Mouse (Mus musculus) kidney, embryonic 16.5 days (tissue): Measurements from ENCODE around the gene Adamts8. TPM values are rescaled to one million over a fixed set of nuclear protein-coding genes. Genes with fewer than 3 reads are reported as not detected.

Source experiments
- ATAC-seq: fragments of 200-750 bp; cut with Nextera tagmentation; 2 replicates; pipeline ENCODE4 v1.8.0; 2017; ENCODE audit warnings: moderate TSS enrichment; ENCODE audit not compliant: low FRiP score, low TSS enrichment
- H3K27ac ChIP-seq: fragments of 300-500 bp; sonication (generic); 2 replicates; pipeline ENCODE4 v1.5.1; 2014; ENCODE audit warnings: low read length
- H3K27me3 ChIP-seq: fragments of 300-500 bp; sonication (generic); 2 replicates; pipeline ENCODE4 v1.6.1; 2014; ENCODE audit warnings: low read length, control low read depth, mixed read lengths; ENCODE audit not compliant: insufficient read depth
- H3K36me3 ChIP-seq: fragments of 300-500 bp; sonication (generic); 2 replicates; pipeline ENCODE4 v1.6.1; 2014; ENCODE audit warnings: low read length, control low read depth, mixed read lengths; ENCODE audit not compliant: insufficient read depth
- H3K4me1 ChIP-seq: fragments of 300-500 bp; sonication (generic); 2 replicates; pipeline ENCODE4 v1.6.1; 2014; ENCODE audit warnings: low read length, control low read depth, mixed read lengths; ENCODE audit not compliant: insufficient read depth
- H3K4me2 ChIP-seq: fragments of 300-500 bp; sonication (generic); replicated peaks from 2 replicates; pipeline ENCODE4 v1.6.1; 2014; ENCODE audit warnings: low read depth, low read length
- H3K4me3 ChIP-seq: fragments of 300-500 bp; sonication (generic); 2 replicates; pipeline ENCODE4 v1.5.1; 2014; ENCODE audit warnings: mild to moderate bottlenecking, low read length
- H3K9ac ChIP-seq: fragments of 300-500 bp; sonication (generic); replicated peaks from 2 replicates; pipeline ENCODE4 v1.6.1; 2014; ENCODE audit warnings: low read length
- H3K9me3 ChIP-seq: fragments of 300-500 bp; sonication (generic); 2 replicates; pipeline ENCODE4 v1.6.1; 2016; ENCODE audit warnings: low read length, control low read depth
- WGBS: fragments of 180-500 bp; shearing (Covaris S2); extraction: QIAGEN DNeasy Blood & Tissue Kit; methylation state at CpG from one replicate; pipeline ENCODE4 v1.1.7; 2014; 5-methylcytosine and 5-hydroxymethylcytosine counted together
- polyA plus RNA-seq: library from polyadenylated mRNA; unstranded; fragments of >200 nt; fragmentation: Nextera tagmentation; extraction: Ambion mirVana; gene quantifications from 2 replicates; pipeline ENCODE4 v1.2.1, GENCODE M21; 2015

The Adamts8 gene
- polyA plus RNA-seq, 1 experiment from 2014 or later = 0.76 TPM

GRCm38 (mm10) chr9:30908296-30908690, 34.1 kb upstream of the Adamts8 start:
- Histone ChIP-seq H3K27ac (no peak overlapping the region), H3K27me3 (no peaks in the 10 kb centered on the region), H3K4me2 (no peak overlapping the region), H3K9ac (no peak overlapping the region), H3K4me1 (no peaks in the 10 kb centered on the region), H3K9me3 (no peaks in the 10 kb centered on the region), H3K4me3 (no peak overlapping the region), H3K36me3 (peaks cover 2% of the 10 kb centered on the region; the same call in 1 of the 2 replicates)
- 79% methylated on average over 5 of the region's 5 CpGs for WGBS
- no peak for ATAC-seq

DNA sequence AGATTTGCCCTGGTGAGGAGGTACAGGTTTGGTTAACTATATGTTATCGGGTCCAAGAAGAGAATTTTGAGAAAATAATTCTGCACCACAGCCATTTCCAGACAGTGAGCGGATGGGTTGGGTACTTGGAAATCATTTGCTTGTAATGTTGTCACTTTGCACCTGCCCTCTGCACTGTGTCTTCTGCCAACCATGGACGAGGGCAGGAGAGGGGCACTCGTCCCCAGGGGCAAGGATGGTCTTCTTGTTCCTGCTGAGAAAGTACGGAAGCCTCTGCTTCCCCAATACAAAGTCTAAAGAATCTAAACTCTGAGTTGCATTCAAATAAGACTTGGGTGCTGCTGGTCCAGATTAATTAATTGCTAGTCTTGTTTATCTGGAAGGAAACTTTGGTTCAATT, 33.4 kb upstream of the Adamts8 start:
- Histone ChIP-seq H3K27ac (no peak overlapping the region), H3K4me2 (no peak overlapping the region), H3K9me3 (no peaks in the 10 kb centered on the region), H3K4me3 (no peak overlapping the region), H3K36me3 (peaks cover 2% of the 10 kb centered on the region; the same call in 1 of the 2 replicates), H3K4me1 (no peaks in the 10 kb centered on the region), H3K27me3 (no peaks in the 10 kb centered on the region), H3K9ac (no peak overlapping the region)
- no peak for ATAC-seq
- 79% methylated on average over 5 of the region's 5 CpGs for WGBS

GRCm38 (mm10) chr9:30910491-30910890, 31.9 kb upstream of the Adamts8 start:
- no peaks in the 10 kb centered on the region for H3K9me3 ChIP-seq
- H3K36me3 ChIP-seq = peaks cover 2% of the 10 kb centered on the region; the same call in 1 of the 2 replicates
- no peak overlapping the region for H3K4me3 ChIP-seq
- ATAC-seq = no peak
- no peak overlapping the region for H3K4me2 ChIP-seq
- 80% methylated on average over 5 of the region's 5 CpGs for WGBS
- no peak overlapping the region for H3K27ac ChIP-seq
- H3K27me3 ChIP-seq = no peaks in the 10 kb centered on the region
- H3K9ac ChIP-seq = no peak overlapping the region
- H3K4me1 ChIP-seq = no peaks in the 10 kb centered on the region

DNA sequence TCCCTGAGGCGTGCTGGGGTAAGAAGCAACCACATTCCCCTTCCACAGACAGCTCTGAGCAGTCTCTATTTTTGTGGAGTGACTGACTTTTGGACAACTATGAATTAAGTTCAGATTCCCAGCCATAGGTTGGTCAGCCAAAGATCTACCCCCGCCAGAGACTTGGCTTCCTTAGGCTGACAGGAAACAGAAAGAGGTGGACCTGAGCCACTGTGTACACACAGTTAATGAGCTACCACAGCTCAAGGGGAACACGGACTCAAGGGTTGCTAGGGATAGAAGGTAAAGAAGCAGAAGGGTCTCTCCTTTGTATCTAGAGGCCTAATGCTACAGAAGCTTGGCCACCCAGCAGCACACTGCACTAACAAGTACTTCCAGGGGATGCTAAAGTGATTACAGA, 30.2 kb upstream of the Adamts8 start:
- Histone ChIP-seq H3K27ac (peak overlapping the region; percentile 27; the same call in 1 of the 2 replicates), H3K27me3 (no peaks in the 10 kb centered on the region), H3K9ac (no peak overlapping the region), H3K4me3 (no peak overlapping the region), H3K4me1 (no peaks in the 10 kb centered on the region), H3K4me2 (no peak overlapping the region), H3K9me3 (no peaks in the 10 kb centered on the region), H3K36me3 (peaks cover 2% of the 10 kb centered on the region; the same call in 1 of the 2 replicates)
- WGBS = 65% methylated on average over 3 of the region's 3 CpGs
- no peak for ATAC-seq

DNA sequence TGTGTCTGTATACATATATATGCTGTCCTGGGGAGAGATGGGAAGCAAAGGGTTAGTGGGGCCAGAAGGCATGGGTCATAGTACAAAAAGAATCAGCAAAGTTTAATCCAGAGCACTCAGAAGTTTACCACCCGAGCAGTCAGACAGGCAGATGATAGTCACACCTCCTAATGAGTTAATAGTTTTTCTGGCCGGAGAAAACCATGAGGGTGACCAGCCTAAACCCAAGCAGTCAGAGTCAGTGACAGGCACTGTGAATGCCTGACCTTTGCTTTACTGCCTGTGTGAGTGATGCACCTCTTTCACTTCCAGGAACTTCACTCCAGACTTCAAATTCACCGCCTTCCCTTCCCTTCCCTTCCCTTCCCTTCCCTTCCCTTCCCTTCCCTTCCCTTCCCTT, 28.9 kb upstream of the Adamts8 start:
- H3K9ac ChIP-seq = no peak overlapping the region

GRCm38 (mm10) chr9:30914241-30914640, 28.1 kb upstream of the Adamts8 start:
- Histone ChIP-seq H3K27ac (peak overlapping the region; percentile 17; the same call in 1 of the 2 replicates), H3K4me2 (no peak overlapping the region), H3K4me1 (no peaks in the 10 kb centered on the region), H3K36me3 (no peaks in the 10 kb centered on the region), H3K9ac (no peak overlapping the region), H3K27me3 (no peaks in the 10 kb centered on the region), H3K4me3 (no peak overlapping the region), H3K9me3 (no peaks in the 10 kb centered on the region)
- 69% methylated on average over 2 of the region's 2 CpGs for WGBS
- no peak for ATAC-seq

More for the DNA sequence above, 28.9 kb upstream of the Adamts8 start:
- H3K27me3 ChIP-seq = no peaks in the 10 kb centered on the region
- H3K4me1 ChIP-seq = no peaks in the 10 kb centered on the region
- WGBS = 44% methylated on average over 3 of the region's 3 CpGs
- H3K27ac ChIP-seq = no peak overlapping the region
- H3K9me3 ChIP-seq = no peaks in the 10 kb centered on the region
- no peak overlapping the region for H3K4me3 ChIP-seq
- H3K36me3 ChIP-seq = no peaks in the 10 kb centered on the region
- no peak overlapping the region for H3K4me2 ChIP-seq
- peak; percentile 73 for ATAC-seq

GRCm38 (mm10) chr9:30916266-30916968, 25.9 kb upstream of the Adamts8 start:
- 81% methylated on average over 6 of the region's 6 CpGs for WGBS
- no peak overlapping the region for H3K4me2 ChIP-seq
- no peak overlapping the region for H3K4me3 ChIP-seq
- peak overlapping the region; percentile 23; the same call in 1 of the 2 replicates for H3K27ac ChIP-seq
- peaks cover 13% of the 10 kb centered on the region; the same call in 1 of the 2 replicates for H3K27me3 ChIP-seq
- H3K9ac ChIP-seq = no peak overlapping the region
- no peaks in the 10 kb centered on the region for H3K9me3 ChIP-seq
- no peaks in the 10 kb centered on the region for H3K36me3 ChIP-seq
- ATAC-seq = no peak
- H3K4me1 ChIP-seq = peaks cover 10% of the 10 kb centered on the region; the same call in 1 of the 2 replicates

DNA sequence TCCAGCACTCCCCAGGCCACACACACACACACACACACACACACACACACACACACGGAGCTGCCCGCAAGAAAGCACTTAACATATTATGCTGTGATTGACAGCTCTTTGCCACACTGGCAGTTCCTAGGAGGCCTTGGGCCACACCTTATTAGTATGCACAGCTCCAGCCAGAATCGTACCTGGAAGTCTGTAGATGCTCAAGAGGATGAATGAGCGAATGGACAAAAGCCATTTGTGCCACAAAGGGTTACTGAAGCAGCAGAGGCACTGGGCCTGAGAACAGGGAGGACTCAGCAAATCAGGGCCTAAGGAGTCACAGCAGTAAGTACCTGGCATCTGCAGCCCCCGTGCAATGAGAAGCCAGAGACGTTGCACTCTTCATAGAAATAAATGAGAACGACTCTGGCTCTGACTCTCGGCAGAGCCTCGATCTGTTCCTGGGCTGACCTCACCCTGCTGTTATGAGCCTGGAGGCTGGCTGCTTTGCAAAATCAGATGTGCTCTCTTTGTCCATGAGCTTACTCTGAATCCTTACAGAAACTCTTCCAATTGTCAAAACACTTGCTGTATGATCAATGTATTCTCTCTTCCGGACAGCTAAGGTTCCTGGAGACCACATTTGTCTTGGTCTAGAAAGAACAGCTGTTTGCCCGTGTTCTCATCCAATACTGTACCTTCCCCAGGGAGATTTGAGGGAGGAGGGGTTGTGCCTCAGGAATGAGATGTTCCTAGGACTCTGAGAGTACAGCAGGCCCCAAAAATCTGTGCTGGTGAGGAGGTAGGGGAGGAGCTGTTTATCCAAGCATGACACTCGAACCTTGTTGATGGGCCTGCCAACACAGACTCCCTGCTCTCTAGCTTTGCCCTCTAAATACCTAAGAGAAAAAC, 23.7 kb upstream of the Adamts8 start:
- Histone ChIP-seq H3K4me2 (peak overlapping the region; percentile 97; the same call in 1 of the 2 replicates), H3K4me3 (no peak overlapping the region), H3K9me3 (no peaks in the 10 kb centered on the region), H3K27me3 (peaks cover 26% of the 10 kb centered on the region; the same call in 1 of the 2 replicates), H3K4me1 (peaks cover 13% of the 10 kb centered on the region; the same call in 1 of the 2 replicates), H3K36me3 (no peaks in the 10 kb centered on the region), H3K9ac (peak overlapping the region; percentile 9; the same call in 1 of the 2 replicates), H3K27ac (no peak overlapping the region)
- no peak for ATAC-seq
- WGBS = 45% methylated on average over 12 of the region's 12 CpGs

GRCm38 (mm10) chr9:30919686-30920085, 22.7 kb upstream of the Adamts8 start:
- Histone ChIP-seq H3K36me3 (no peaks in the 10 kb centered on the region), H3K9ac (0 out of 2 replicates have a peak overlapping the region, but pooled peaks have one; percentile 19), H3K4me2 (peak overlapping the region; percentile 97), H3K9me3 (no peaks in the 10 kb centered on the region), H3K27ac (peak overlapping the region; percentile 15; the same call in 1 of the 2 replicates), H3K27me3 (peaks cover 29% of the 10 kb centered on the region), H3K4me1 (peaks cover 13% of the 10 kb centered on the region; the same call in 1 of the 2 replicates), H3K4me3 (no peak overlapping the region; the same call in 1 of the 2 replicates)
- no peak for ATAC-seq
- 75% methylated on average over 9 of the region's 9 CpGs for WGBS
